Mouse (Mus musculus): Measurements from ENCODE around the gene Cst7.
"Not testable (repeated sequence)": the region's sequence is repeated elsewhere in the genome, so short reads cannot be mapped to it uniquely, and the experiment has no call there.

Cst7 gene

DNA sequence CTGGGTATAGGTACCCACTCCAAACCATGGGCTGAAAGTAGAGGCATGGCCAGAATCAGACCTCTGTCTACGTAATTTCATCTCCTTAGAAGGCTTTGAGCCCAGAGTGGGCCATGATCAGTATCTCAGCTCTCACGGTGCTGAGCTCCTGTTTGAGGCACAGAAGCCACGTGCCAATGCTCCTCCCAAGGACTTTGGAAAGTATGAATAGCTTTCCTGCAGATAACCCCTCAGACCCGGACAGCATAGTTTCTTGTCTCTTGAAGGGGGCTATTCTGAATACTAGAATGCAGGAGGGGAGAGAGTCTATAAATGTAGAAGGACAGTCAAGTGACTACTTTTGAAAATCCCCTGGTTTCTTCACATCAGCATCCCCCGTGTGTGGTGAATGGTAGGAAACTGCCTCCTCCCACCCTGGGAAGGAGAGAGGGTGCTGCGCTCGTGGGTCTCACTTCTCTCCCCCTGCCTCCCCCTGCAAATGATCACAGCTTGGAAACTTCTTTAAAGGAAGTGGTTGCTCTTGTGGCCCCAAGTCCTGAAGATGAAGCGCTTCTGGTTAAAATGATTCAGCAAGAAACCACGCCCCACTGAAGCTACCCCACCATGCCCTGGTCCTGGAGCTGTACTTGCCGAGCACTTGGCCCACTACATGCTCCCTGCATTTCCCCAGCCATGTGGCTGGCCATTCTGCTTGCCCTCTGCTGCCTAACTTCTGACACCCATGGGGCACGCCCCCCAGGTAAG, at the start of gene Cst7:
Gene Cst7, plus strand, starts transcription at position 569 of the 744 bp plus-strand sequence.
- DNase-seq (ENCODE audit: low spot score in 2 of 2) = no peak

DNA sequence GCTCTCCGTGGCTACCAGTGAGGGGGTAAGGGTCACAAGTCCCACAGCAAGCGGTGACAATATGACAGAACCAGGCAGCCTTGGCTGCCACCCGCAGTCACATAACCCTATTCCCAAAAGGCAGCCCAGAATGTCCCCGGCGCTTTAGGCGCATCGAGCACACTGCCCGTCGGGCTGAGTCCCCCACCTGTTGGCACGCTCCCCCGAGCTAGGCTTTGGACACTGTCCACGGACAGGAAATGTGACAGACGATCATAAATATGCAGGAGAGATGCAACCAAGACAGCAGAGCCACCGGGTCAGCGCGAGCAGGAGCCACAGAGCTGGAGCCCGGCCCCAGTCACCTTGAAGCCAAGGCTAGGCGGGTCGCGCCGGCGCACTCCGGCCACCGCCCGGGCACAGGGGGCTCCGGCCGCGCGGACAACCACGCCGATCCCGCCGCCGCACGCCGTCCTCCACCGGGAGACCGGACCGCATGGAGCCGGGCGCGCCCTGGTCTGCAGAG, 44.5 kb upstream of the Cst7 start:
- no peak for DNase-seq (ENCODE audit: low spot score in 2 of 2)

DNA sequence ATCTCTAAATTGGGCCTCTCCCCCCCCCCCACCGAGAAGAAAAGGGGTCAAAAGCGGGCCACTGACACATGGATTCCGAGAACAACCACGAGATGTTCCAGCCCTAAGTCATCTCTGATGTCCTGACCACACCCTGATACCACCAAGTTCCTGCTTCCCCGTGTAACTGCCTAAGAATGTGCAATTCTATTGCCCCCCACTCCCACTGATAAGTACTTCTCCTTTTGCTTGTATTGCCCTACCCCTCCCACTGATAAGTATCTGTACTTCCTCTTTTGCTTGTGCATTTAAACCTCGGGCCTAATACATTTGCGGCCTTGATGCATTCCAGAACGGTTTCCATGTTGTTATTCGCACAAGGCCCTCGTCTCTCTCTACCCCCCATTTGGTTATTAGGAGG, 20.6 kb upstream of the Cst7 start:
- not testable (repeated sequence) for DNase-seq (ENCODE audit: low spot score in 2 of 2)

DNA sequence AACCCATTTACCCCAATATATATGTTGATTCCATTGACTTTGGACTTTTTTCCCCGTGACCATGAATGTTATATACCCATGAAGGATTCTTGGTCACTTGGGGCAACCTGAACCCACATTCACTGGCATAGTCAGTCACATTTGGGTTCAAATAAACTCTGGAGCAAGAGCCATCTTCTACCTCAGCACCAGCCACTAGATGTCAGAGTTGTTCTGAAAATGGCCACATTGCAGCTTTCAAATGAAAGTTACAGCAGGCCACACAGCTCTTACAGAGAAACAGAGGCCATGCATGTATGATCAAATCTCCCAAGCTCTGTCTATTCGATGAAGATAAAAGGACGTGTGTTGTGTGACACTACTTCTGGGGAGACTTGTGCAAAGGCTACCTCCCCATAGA, 11.6 kb upstream of the Cst7 start:
- DNase-seq (ENCODE audit: low spot score in 2 of 2) = no peak

DNA sequence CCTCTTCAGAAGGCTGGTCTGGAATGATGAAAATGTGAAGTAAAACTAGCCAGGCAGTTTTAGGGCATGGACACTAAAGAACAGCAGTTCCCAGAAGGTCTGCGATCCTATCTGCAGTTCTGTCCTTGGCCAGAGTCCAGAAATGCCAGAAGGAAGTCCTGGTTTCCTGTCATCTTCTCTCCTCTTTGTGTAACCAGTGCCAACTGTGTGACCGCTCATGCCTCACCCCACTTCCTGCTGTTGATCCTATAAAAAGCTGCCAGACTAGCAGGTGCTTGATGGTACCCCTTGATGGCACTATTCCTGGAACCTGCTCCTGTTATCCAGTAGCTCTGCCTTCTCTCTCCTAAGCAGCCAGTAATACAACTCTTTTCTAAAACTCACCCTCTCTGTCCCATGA, 3.2 kb upstream of the Cst7 start:
- no peak for DNase-seq (ENCODE audit: low spot score in 2 of 2)

DNA sequence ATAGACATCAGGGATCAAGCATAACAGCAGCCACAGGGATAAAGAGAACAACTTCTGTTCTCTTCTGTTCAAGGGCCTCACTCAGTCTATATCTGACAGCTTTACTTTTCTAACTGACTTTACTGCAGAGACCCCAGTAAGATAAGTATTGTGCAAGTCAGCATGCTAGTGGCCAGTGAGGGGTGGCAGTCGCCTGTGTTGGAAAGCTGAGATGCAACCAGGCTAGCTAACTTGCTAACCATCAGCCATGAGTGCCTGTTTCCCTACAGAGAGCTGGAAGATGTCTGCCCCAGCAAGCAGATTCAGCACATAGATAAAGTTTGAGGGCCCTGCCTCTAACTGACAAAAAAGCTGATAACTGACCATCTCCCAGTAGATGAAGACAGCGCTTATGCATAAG, 546 bp downstream of the Cst7 start:
- no peak for DNase-seq (ENCODE audit: low spot score in 2 of 2)

DNA sequence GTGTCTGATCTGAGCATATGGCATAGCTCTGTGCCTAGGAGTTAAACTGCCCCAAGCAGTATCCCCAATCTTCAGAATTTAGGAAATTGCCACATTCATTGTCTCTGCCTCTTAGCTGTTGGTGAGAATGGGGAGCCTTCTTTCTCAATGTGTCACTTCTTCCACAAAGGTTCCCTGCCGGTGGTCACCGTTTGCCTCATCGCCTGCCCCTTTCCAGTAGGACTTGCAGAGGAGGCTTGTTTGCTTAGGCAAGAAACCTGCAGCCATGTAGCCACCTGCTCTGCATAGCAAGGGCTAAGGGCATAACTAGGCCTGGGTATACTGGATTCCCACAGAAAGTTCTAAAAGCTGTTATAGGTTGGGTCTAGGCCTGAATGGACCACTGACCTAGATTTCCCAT, 2.2 kb downstream of the Cst7 start:
- DNase-seq (ENCODE audit: low spot score in 2 of 2) = no peak

DNA sequence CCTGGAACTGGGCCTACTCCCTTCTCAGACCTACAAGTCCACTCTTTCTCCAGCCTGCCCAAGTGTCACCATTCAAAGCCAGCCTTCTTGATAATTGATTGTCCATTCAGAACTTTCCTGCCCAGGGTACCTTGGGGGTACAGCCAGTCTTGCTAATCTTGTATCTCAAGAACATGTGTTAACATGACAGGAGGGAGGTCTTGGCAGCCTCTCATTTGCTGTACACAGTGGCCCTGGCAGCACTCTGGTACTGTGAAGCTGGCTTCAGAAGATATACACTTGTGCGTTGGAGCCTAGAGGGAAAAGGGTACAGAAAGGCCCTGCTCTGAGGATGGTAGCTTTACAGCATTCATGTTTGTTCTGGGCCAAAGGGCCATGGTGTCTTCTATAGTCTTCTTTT, 6.0 kb downstream of the Cst7 start:
- no peak for DNase-seq (ENCODE audit: low spot score in 2 of 2)

DNA sequence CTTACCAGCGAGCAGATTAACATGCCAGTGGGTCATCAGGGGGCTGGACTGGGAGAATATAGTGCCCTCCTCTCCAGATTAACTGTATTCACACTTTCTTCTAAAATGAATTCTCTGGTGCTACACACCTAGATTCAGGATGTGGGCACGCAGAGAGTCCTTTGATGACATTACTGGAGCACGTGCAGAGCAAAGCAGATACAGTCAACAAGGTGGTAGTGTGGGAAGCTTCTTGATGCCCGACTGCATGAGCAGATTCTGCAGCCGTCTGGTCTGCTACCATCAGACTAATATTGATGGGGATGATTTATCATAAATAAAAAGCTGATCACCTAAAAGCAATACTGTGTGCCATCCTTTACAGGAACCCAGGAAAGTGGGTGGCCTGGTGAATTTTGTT, 8.4 kb downstream of the Cst7 start:
- no peak for DNase-seq (ENCODE audit: low spot score in 2 of 2)

DNA sequence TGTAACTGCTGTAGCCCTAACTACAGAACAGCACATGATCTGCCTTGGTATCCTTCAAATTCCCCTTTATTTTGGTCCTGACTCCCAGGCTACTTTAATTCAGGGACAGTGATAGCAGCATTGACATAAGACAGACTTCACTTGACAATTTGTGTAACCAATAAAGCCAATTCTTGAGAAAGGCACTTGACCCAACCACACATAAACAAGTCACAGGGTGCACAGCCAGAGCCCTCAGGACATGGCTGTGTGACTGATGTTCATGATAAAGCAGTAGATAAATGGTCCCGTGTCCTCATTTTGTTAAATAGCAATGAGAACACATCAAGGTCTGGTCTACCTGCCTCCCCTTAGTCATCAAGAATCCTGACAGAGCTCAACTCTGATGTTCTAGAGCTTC, 9.4 kb downstream of the Cst7 start:
- no peak for DNase-seq (ENCODE audit: low spot score in 2 of 2)

DNA sequence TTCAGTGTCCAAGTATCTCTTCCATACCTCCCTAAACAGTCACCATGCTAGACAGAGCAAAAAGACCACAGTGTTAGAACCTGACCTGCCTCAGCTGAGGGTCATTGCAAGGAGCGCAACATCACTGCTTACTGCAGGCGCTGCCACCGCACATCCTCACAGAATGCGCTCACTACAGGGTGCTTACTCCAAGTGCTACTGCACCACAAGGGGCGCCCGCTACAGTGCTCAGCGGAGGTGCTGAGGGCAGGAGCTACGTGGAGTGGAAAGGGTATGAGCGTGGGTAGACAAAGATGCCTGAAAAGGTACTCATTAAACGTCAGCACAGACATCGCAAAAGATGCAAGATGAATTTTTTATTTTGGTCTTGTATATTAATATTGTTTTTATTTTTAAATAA, 18.9 kb downstream of the Cst7 start:
- no peak for DNase-seq (ENCODE audit: low spot score in 2 of 2)

DNA sequence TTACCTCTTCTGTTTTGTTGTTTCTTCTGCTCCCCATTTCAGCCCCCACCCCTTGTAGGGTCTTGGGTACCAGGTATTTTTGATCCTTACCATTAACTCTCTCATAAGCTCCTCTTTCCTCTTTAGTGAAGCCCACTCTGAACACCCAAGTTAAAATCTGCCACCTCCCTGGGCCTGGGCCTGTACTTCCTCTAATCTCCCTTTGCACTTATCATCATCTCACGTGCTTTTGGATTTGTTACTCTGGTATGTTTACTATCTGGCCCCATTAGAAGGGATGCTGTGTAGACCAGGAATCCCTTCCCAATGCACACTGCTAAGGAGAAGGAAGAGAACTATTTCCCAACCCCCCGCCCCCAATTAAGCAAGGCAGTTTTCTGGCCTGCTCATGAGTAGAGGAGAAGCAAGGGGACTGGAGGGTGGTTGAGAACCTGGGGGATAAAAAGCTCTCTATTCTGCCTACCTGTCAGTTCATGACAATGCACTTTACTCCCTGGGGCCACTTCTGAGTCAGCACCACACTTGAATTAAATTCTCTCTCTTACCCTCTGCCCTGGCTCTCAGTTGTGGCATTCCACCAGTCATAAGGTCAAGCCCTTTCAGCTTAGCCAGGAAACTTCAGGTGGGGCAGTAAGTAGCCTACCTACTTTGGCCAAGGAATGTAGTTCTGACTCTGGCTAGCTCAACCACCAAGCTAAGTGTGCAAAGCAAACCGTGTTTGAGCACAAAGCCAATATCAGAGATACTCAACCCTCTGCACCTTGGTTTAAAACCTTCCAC, 25.4 kb downstream of the Cst7 start:
- no peak for DNase-seq (ENCODE audit: low spot score in 2 of 2)

DNA sequence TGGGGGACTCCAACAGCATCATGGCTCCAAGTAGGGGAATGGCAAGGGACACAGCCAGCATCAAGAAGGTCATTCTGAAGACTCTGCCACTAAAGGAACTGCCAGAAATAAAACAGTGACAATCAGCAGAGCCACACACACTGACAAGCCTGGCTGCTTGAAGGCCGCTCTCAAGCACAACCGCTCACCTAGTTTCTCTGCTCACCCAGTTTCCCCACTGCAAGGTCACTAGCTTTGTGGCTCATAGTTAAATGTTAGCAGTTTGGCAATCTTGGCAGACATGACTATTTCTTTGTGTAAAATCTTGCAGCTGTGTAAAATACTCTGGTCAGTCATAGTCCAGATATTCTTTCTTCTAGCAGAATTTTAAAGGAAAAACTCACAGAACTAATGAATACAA, 30.0 kb downstream of the Cst7 start:
- DNase-seq (ENCODE audit: low spot score in 2 of 2) = no peak

DNA sequence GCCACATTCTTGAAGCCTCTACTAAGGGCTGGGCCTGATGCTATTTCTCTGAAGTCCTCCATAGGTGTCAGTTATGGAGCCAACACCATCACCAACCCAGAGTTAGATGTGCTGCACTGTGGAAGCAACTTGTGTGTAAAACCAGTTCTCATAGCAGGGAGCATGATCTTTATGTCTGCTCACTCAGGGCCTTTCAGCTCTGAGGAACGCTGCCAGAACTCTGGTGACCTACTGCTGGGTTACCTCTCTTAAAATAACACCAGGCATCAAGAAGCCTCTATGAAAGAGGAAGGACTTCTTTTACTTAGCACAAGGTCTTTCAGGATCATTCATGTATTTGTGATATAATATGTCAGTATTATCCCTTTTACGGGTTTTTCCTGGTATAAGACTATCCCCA, 32.0 kb downstream of the Cst7 start:
- no peak for DNase-seq (ENCODE audit: low spot score in 2 of 2)

DNA sequence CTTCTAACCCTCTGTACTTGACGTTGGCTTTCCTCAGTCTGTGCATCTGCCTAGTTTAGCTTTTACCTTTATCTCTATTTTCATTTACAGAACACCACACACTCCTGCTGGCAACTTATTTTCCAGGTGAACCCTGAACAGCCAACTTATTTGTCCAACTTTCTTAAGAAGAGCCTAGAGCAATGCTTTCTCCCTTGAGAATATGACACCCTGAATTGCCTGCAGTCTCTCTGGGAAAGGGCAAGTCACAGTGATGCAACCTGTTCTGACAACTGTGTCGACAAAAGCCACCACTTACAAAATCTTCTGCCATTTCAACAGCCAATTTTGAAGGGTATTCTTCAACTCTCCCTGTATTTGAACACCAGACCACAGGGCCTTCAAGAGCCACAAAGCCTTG, 34.6 kb downstream of the Cst7 start:
- no peak for DNase-seq (ENCODE audit: low spot score in 2 of 2)

DNA sequence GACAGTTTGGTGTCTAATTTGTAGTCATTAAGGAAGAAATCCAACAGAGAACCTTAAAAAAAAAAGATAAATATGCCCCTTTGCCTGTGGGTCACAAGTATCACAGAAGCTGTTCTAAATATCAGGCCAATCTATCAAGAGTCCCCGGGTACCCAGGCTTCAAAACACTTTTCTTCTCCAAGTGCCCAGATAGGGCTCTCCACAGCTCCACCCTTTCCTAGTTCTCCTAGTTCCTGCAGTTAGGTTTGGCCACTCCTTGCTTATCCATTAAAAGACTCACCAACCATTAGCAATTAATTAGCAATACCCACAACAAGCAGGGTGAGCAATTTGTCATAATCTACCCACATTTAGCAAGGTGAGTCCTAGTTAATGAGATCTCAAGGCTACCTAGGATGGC, 36.9 kb downstream of the Cst7 start:
- no peak for DNase-seq (ENCODE audit: low spot score in 2 of 2)

DNA sequence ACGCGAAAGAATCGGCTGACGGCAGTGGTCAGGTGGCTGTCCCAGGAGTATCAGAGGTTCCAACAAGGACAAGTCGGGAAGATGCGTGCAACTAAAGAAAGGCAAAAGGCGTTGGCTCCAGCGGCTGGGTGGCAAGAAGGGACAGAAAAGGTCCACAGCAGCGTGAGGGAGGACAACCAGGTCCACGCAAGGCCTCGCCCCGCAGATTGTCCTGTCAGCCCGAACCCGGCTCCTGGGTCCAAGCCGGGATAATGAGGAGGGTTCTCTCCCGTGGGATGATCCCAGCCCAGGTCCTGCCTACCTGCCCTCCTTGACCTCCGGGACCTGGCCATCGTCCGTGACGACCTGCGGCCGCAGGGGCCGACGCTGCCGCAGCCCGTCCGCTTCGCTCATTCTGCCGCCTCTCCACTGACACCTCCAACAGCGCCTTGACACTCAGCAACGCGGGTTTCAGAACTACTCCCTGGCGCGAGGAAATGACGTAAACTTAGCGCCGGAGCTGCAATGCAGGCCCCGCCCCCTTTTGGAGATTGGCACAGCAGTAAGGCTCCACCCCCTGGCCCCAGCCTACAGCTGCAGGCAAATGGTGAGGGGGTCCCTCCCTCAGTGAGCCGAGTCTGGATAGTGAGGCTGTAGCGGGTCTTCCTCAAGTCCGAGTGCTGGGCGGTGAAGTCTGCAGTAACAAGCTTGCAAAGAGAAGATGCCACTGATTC, 38.0 kb downstream of the Cst7 start, which contains the start of gene Apmap:
Gene Apmap, minus strand, starts transcription at position 481 of the 713 bp plus-strand sequence.
- DNase-seq (ENCODE audit: low spot score in 2 of 2) = peak; percentile 92 to 93

DNA sequence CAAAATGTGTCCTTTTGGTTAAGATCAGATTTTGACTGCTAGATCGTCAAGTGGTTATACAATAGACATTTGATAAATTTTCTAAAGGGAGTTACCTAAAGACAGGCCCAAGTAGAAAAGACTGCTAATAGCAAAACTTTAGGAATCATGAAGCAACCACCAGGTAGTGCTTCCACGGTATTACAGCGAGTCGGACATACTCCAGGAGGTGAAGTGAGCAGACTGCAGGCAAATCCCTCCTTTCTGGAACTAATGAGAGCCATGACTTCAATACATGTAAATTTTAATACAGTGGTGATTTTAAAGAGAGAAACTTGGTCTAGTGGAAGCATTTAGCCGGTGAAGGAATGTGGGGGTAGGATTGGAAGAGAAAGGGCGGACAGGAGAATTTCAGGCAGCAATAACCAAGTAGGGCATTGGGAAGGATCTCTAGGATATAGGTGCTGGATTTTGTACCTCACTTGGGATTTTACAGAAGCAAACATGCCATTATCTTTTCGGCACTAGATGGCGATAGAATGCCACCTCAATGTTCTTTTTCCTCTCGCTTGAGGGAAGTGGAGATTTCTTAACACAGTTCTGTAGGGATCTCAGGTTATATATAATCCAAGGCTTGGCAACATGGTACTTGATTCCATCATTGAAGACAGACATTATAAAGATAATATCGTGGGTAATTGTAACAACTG, 38.8 kb downstream of the Cst7 start:
- DNase-seq (ENCODE audit: low spot score in 2 of 2) = peak; percentile 7 to 26

DNA sequence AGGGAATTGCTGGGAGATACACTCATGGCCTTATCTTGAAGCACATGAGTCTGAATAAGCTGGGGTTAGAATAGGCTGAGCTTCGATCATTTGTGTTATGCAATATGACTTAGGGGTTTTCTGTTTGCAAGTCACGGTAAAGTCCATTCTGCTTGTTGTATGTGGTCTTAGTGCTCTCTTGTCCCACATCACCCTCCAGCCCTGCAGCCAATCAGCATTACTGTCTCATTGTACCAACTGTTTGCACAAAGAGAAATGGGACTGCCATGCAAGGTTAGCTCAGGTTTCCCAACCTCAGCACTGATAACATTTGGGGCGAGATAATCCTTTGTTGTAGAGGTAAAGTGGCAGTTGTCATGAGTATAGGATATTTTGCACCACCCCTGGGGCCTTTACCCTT, 39.9 kb downstream of the Cst7 start:
- no peak for DNase-seq (ENCODE audit: low spot score in 2 of 2)

DNA sequence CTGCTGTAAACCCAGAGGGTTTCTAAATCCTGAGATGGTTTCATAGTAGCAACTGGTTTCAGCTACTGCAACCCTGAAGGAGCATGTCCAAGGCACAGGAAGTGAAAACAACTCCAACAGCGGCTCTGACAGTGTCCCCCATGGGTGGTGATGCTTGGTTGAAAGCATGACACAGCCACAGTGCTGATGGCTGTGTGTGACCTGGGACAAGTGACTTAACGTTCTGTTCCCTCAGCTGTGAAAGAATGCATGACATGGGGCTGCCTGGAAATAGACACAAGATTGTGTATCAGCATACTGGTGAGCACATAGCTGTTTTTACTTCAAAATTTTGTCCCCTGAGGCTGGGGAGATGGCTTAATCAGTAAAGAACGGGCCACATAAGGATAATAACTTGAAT, 51.5 kb downstream of the Cst7 start:
- no peak for DNase-seq (ENCODE audit: low spot score in 2 of 2)

DNA sequence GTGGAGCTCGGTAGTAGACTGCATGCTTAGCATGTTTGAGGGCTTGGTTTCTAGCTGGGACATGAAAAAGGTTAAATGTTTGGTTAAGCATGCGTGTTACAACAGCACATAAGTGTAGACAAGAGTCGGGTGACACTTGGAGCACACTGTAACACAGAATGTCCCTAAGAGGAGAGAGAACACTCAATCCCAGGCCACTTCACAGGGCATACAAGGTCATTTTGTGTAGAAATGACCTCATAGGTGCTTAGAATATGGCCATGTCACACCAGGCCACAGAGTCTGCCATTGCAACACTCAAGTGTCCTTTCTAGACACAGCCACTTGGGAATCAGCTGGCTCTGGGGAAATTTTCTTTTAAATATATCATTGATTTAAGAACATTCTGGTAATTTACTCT, 53.7 kb downstream of the Cst7 start:
- DNase-seq (ENCODE audit: low spot score in 2 of 2) = no peak

DNA sequence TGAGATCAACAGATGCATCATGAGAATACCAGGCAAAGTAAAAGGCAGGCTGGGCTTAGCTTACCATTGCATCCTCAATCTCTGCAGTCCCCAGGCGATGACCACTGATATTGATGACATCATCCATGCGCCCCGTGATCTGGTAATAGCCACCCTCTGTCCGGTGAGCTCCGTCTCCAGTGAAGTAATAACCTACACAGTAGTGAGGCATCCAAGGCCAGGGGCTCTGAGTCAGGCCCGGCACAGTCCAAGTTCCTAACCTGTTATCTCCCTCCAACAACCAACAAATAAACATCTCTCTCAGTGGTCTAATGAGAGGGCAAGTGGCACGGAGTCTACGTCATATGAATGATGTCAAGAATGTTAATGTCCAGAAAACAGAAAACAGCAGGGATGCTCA, 54.7 kb downstream of the Cst7 start:
- DNase-seq (ENCODE audit: low spot score in 2 of 2) = no peak
